In genomic region chr6:121424403-121424802, GRCm38 (mm10) we compare ENCODE assay signal across 14 mouse cellular contexts. TPM values are rescaled to one million over a fixed set of nuclear protein-coding genes. Genes with fewer than 3 reads are reported as not detected.
A peak's percentile ranks its signal among the peaks of the same experiment; 100 is the strongest.
DNase-seq lines count a peak whose midpoint lies in the region; ATAC-seq and TF ChIP-seq lines count a peak whose summit lies in the region.
"Had no signal": no experiment of that assay in that cellular context is flagged by ENCODE, and none has a peak within 500 bp of the region (broad histone marks: within the 10 kb centered on the region; RNA-seq: fewer than 3 reads in every experiment).

No protein-coding gene starts in this region.

- H3K9ac ChIP-seq in hindbrain, embryonic 13.5 days = no peak overlapping the region
- no peak overlapping the region for H3K9ac ChIP-seq in neural tube, embryonic 14.5 days (replicated peaks; ENCODE audit: low read depth, low read length)
- H3K9ac ChIP-seq in hindbrain, embryonic 16.5 days (ENCODE audit: low read depth, low read length) = no peak overlapping the region; the same call in 1 of the 2 replicates
- H3K9ac ChIP-seq in midbrain, postnatal 0 days (replicated peaks; ENCODE audit: low read length, poor library complexity, severe bottlenecking) = no peak overlapping the region
- H3K9ac ChIP-seq: liver, embryonic 14.5 days had no signal

- 0 out of 2 replicates have a peak, but pooled peaks have one; percentile 5 for ATAC-seq in hindbrain, embryonic 13.5 days (ENCODE audit: low FRiP score)
- peak; percentile 31; the same call in 1 of the 2 replicates for ATAC-seq in neural tube, embryonic 14.5 days (ENCODE audit: low read depth)
- ATAC-seq in hindbrain, embryonic 16.5 days = peak; percentile 40
- peak; percentile 52 for ATAC-seq in midbrain, postnatal 0 days (ENCODE audit: low FRiP score)

- TF ChIP-seq CTCF in midbrain, postnatal 0 days (IDR thresholded peaks at IDR 0.05) = no peak

- H3K4me1 ChIP-seq in hindbrain, embryonic 13.5 days (replicated peaks) = peaks cover 15% of the 10 kb centered on the region
- peaks cover 15% of the 10 kb centered on the region for H3K4me1 ChIP-seq in hindbrain, embryonic 10.5 days (replicated peaks)
- no peaks in the 10 kb centered on the region for H3K4me1 ChIP-seq in neural tube, embryonic 14.5 days (ENCODE audit: control insufficient read depth, insufficient read depth, low read length)
- H3K4me1 ChIP-seq in hindbrain, embryonic 16.5 days (ENCODE audit: control insufficient read depth, insufficient read depth, low read depth, low read length) = peaks cover 4% of the 10 kb centered on the region; the same call in 1 of the 2 replicates
- H3K4me1 ChIP-seq in midbrain, postnatal 0 days (ENCODE audit: insufficient read depth, low read length) = no peaks in the 10 kb centered on the region

- 45% methylated on average over 12 of the region's 12 CpGs for WGBS in hindbrain, embryonic 13.5 days
- WGBS in hindbrain, embryonic 10.5 days = 40% methylated on average over 12 of the region's 12 CpGs
- WGBS in neural tube, embryonic 14.5 days = 42% methylated on average over 12 of the region's 12 CpGs
- WGBS in hindbrain, embryonic 16.5 days = 37% methylated on average over 12 of the region's 12 CpGs
- 38% methylated on average over 12 of the region's 12 CpGs for WGBS in midbrain, postnatal 0 days

- no peaks in the 10 kb centered on the region for H3K36me3 ChIP-seq in hindbrain, embryonic 13.5 days
- H3K36me3 ChIP-seq in hindbrain, embryonic 10.5 days = no peaks in the 10 kb centered on the region
- no peaks in the 10 kb centered on the region for H3K36me3 ChIP-seq in neural tube, embryonic 14.5 days (ENCODE audit: control insufficient read depth, insufficient read depth, low read length)
- H3K36me3 ChIP-seq in hindbrain, embryonic 16.5 days (ENCODE audit: control insufficient read depth, insufficient read depth, low read length) = no peaks in the 10 kb centered on the region
- no peaks in the 10 kb centered on the region for H3K36me3 ChIP-seq in midbrain, postnatal 0 days (ENCODE audit: insufficient read depth, low read length)

- no peaks in the 10 kb centered on the region for H3K9me3 ChIP-seq in hindbrain, embryonic 13.5 days
- no peaks in the 10 kb centered on the region for H3K9me3 ChIP-seq in hindbrain, embryonic 10.5 days
- H3K9me3 ChIP-seq in neural tube, embryonic 14.5 days (ENCODE audit: control insufficient read depth, low read length) = no peaks in the 10 kb centered on the region
- no peaks in the 10 kb centered on the region for H3K9me3 ChIP-seq in hindbrain, embryonic 16.5 days (ENCODE audit: control insufficient read depth, low read length)
- H3K9me3 ChIP-seq in midbrain, postnatal 0 days (ENCODE audit: low read length) = no peaks in the 10 kb centered on the region

- no peak overlapping the region for H3K4me3 ChIP-seq in hindbrain, embryonic 13.5 days
- H3K4me3 ChIP-seq in hindbrain, embryonic 10.5 days = no peak overlapping the region
- H3K4me3 ChIP-seq in neural tube, embryonic 14.5 days (ENCODE audit: low read depth, low read length) = no peak overlapping the region
- H3K4me3 ChIP-seq in hindbrain, embryonic 16.5 days (ENCODE audit: low read length) = no peak overlapping the region
- no peak overlapping the region for H3K4me3 ChIP-seq in midbrain, postnatal 0 days (ENCODE audit: low read depth, low read length)

- no peak overlapping the region for H3K4me2 ChIP-seq in hindbrain, embryonic 13.5 days
- no peak overlapping the region for H3K4me2 ChIP-seq in neural tube, embryonic 14.5 days (ENCODE audit: low read depth, low read length)
- no peak overlapping the region for H3K4me2 ChIP-seq in hindbrain, embryonic 16.5 days (ENCODE audit: low read length)
- H3K4me2 ChIP-seq in midbrain, postnatal 0 days (ENCODE audit: low read depth, low read length, poor library complexity, severe bottlenecking) = no peak overlapping the region

- H3K27me3 ChIP-seq in hindbrain, embryonic 13.5 days = peaks cover 2% of the 10 kb centered on the region; the same call in 1 of the 2 replicates
- peaks cover 13% of the 10 kb centered on the region for H3K27me3 ChIP-seq in hindbrain, embryonic 10.5 days (ENCODE audit: insufficient read depth, poor library complexity, severe bottlenecking)
- H3K27me3 ChIP-seq in neural tube, embryonic 14.5 days (ENCODE audit: control insufficient read depth, insufficient read depth, low read length) = no peaks in the 10 kb centered on the region
- no peaks in the 10 kb centered on the region for H3K27me3 ChIP-seq in hindbrain, embryonic 16.5 days (replicated peaks; ENCODE audit: control insufficient read depth, insufficient read depth, low read length)
- no peaks in the 10 kb centered on the region for H3K27me3 ChIP-seq in midbrain, postnatal 0 days (ENCODE audit: insufficient read depth, low read length)

- DNase-seq in hindbrain, embryonic 10.5 days (ENCODE audit: low spot score) = no peak
- no peak for DNase-seq in neural tube, embryonic 10.5 days (ENCODE audit: extremely low spot score, low spot score)
- no peak for DNase-seq in midbrain, postnatal 0 days (ENCODE audit: low spot score)
- no peak for DNase-seq in adrenal gland, postnatal 36 days
- DNase-seq: cerebellum, adult 18-20 months; heart, adult 11 months; heart, postnatal 10 days; kidney, adult 11 months; right cerebral cortex, postnatal 25 days had no signal

- H3K27ac ChIP-seq in hindbrain, embryonic 13.5 days = no peak overlapping the region
- H3K27ac ChIP-seq in hindbrain, embryonic 10.5 days = no peak overlapping the region
- H3K27ac ChIP-seq in neural tube, embryonic 14.5 days (ENCODE audit: low read depth, low read length) = no peak overlapping the region
- no peak overlapping the region for H3K27ac ChIP-seq in hindbrain, embryonic 16.5 days (ENCODE audit: low read depth, low read length)
- H3K27ac ChIP-seq in midbrain, postnatal 0 days (ENCODE audit: low read depth, low read length) = no peak overlapping the region
- H3K27ac ChIP-seq: liver, embryonic 14.5 days had no signal

RNA-seq across cellular contexts. Expression of gene Iqsec3, which starts 49.1 kb away (rescaled TPM):
- 11.8 and 12.0 TPM in 2 replicates for polyA plus RNA-seq in hindbrain, embryonic 13.5 days (2015; fragmentation: Nextera tagmentation; extraction: Ambion mirVana)
- 0.26 and 1.5 TPM in 2 replicates for polyA plus RNA-seq in hindbrain, embryonic 10.5 days (2016; fragmentation: Nextera tagmentation; extraction: Ambion mirVana)
- polyA plus RNA-seq in neural tube, embryonic 14.5 days (2014; fragmentation: Nextera tagmentation; extraction: Ambion mirVana) = 20.0 and 22.8 TPM in 2 replicates
- polyA plus RNA-seq in hindbrain, embryonic 16.5 days (2015; fragmentation: Nextera tagmentation; extraction: Ambion mirVana) = 12.7 and 13.0 TPM in 2 replicates
- 48.6 and 50.3 TPM in 2 replicates for total RNA-seq in midbrain, postnatal 0 days (2014; rRNA removed)
- 9.5 and 10.7 TPM in 2 replicates for polyA plus RNA-seq in midbrain, postnatal 0 days (2015; fragmentation: Nextera tagmentation; extraction: Ambion mirVana)
- 1 to 10 TPM; 2.9 to 4.4 TPM for total RNA-seq in adrenal gland, postnatal 36 days (2021)
- total RNA-seq: monocyte, adult 5-6 weeks had no signal
